Mouse (Mus musculus): ENCODE results near the gene Kdf1. TPM values are rescaled to one million over a fixed set of nuclear protein-coding genes. Genes with fewer than 3 reads are reported as not detected.
"Not testable (repeated sequence)": the region's sequence is repeated elsewhere in the genome, so short reads cannot be mapped to it uniquely, and the experiment has no call there.

Gene Kdf1
- total RNA-seq, 2 experiments from 2014 or later, result not detected

- DNase-seq, result no peak
Measured at GRCm38 (mm10) chr4:133496738-133497445, 21.9 kb upstream of the Kdf1 start.

GRCm38 (mm10) chr4:133497461-133498159 is 21.2 kb upstream of the Kdf1 start:
- peak in 1 of 2 experiments; percentile 28 for DNase-seq

- DNase-seq, result peak; percentile 69 to 79
Measured at GRCm38 (mm10) chr4:133498160-133498724, 20.5 kb upstream of the Kdf1 start, which contains the start of gene Trnp1. Trnp1 (minus strand) TSS chr4:133498550.

- no peak for DNase-seq
Measured at GRCm38 (mm10) chr4:133501514-133501913, 17.2 kb upstream of the Kdf1 start.

- DNase-seq, result no peak
Measured at GRCm38 (mm10) chr4:133504300-133504699, 14.5 kb upstream of the Kdf1 start.

GRCm38 (mm10) chr4:133504755-133505485 is 13.8 kb upstream of the Kdf1 start:
- DNase-seq, result no peak

- DNase-seq, result no peak
Measured at GRCm38 (mm10) chr4:133506573-133506972, 12.2 kb upstream of the Kdf1 start.

- no peak for DNase-seq
Measured at GRCm38 (mm10) chr4:133508990-133509389, 9.8 kb upstream of the Kdf1 start.

- DNase-seq, result no peak
Measured at GRCm38 (mm10) chr4:133511050-133511449, 7.7 kb upstream of the Kdf1 start.

GRCm38 (mm10) chr4:133512511-133512910 is 6.3 kb upstream of the Kdf1 start:
- DNase-seq, result not testable (repeated sequence)

GRCm38 (mm10) chr4:133512972-133513371 is 5.8 kb upstream of the Kdf1 start:
- peak; percentile 59 to 86 for DNase-seq

GRCm38 (mm10) chr4:133519369-133519665 is 554 bp downstream of the Kdf1 start:
- DNase-seq, result no peak

- DNase-seq, result no peak
Measured at GRCm38 (mm10) chr4:133521502-133521901, 2.7 kb downstream of the Kdf1 start.

GRCm38 (mm10) chr4:133527788-133528187 is 9.0 kb downstream of the Kdf1 start:
- DNase-seq, result no peak

GRCm38 (mm10) chr4:133532777-133533176 is 14.0 kb downstream of the Kdf1 start:
- no peak for DNase-seq

GRCm38 (mm10) chr4:133536081-133536480 is 17.3 kb downstream of the Kdf1 start:
- DNase-seq, result no peak

GRCm38 (mm10) chr4:133536652-133537051 is 17.9 kb downstream of the Kdf1 start:
- DNase-seq, result no peak

GRCm38 (mm10) chr4:133545272-133546231 is 26.8 kb downstream of the Kdf1 start, which contains the start of gene Nudc:
Nudc (minus strand) TSS chr4:133545996.
- peak; percentile 96 to 98 for DNase-seq

GRCm38 (mm10) chr4:133552029-133552428 is 33.3 kb downstream of the Kdf1 start:
- no peak for DNase-seq

- peak; percentile 36 to 59 for DNase-seq
Measured at GRCm38 (mm10) chr4:133552768-133553447, 34.1 kb downstream of the Kdf1 start, which contains the start of gene Nr0b2. Nr0b2 (plus strand) TSS chr4:133553376.
